Mouse (Mus musculus): ENCODE measurements around the gene Ddhd1. TPM values are rescaled to one million over a fixed set of nuclear protein-coding genes. Genes with fewer than 3 reads are reported as not detected.
"Not testable (repeated sequence)": the region's sequence is repeated elsewhere in the genome, so short reads cannot be mapped to it uniquely, and the experiment has no call there.

The Ddhd1 gene
- polyA plus RNA-seq, 1 experiment from 2014 or later, result 19.5 TPM

DNA sequence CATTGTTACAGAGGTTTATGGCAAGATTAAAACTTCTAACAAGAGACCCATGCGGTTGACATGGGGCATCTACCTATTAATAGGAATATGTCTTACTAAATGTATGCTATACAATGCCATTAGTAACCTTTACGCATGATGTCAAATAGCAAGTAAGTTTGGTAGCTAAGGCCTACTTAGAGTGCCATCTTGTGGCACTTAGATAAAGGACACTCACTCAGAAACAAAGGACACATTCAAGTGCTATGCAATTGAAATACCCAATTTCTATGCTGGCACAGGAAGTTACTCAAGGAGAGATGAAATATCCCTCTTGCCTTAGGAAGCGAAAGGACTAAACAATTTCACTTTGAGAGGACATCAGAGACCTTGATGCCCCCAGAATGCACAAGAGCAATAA lies 55.9 kb downstream of the Ddhd1 start:
- H3K4me3 ChIP-seq, result no peak overlapping the region
- peaks cover 17% of the 10 kb centered on the region; the same call in 1 of the 2 replicates for H3K36me3 ChIP-seq
- no peaks in the 10 kb centered on the region for H3K27me3 ChIP-seq
- H3K9me3 ChIP-seq, result no peaks in the 10 kb centered on the region
- peak; percentile 77 for ATAC-seq (replicated peaks)
- peak overlapping the region; percentile 27; the same call in 1 of the 2 replicates for H3K9ac ChIP-seq (replicated peaks)
- H3K27ac ChIP-seq (replicated peaks), result peak overlapping the region; percentile 28; the same call in 1 of the 2 replicates
- H3K4me1 ChIP-seq, result no peaks in the 10 kb centered on the region
- 58% methylated on average over 3 of the region's 3 CpGs for WGBS
- H3K4me2 ChIP-seq (replicated peaks), result no peak overlapping the region

DNA sequence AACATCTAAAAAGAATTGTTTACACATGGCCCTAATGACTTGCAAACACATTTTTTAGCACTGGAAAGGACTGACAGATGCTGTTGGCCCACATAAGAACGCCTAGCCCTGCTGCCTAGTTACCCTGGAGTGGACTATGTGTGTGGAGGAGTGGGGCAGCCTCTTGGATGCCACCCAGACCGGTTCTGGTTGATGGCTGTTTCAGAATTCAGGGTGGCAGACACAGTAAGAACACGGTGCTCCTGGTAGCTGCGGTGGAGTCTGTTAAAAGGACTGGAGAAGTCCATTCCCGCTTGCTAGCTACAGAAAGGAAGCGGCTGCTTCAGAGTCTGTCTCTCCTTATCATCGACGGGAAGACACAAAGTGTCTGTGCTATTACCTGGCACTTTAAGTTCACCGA lies 57.4 kb downstream of the Ddhd1 start:
- no peak for ATAC-seq (replicated peaks)
- WGBS, result 84% methylated on average over 9 of the region's 9 CpGs
- H3K27me3 ChIP-seq, result no peaks in the 10 kb centered on the region
- no peaks in the 10 kb centered on the region for H3K4me1 ChIP-seq
- H3K9me3 ChIP-seq, result no peaks in the 10 kb centered on the region
- no peak overlapping the region for H3K9ac ChIP-seq (replicated peaks)
- H3K36me3 ChIP-seq, result peaks cover 17% of the 10 kb centered on the region; the same call in 1 of the 2 replicates
- no peak overlapping the region for H3K4me3 ChIP-seq
- 0 out of 2 replicates have a peak overlapping the region, but pooled peaks have one; percentile 6 for H3K27ac ChIP-seq (replicated peaks)
- no peak overlapping the region for H3K4me2 ChIP-seq (replicated peaks)

DNA sequence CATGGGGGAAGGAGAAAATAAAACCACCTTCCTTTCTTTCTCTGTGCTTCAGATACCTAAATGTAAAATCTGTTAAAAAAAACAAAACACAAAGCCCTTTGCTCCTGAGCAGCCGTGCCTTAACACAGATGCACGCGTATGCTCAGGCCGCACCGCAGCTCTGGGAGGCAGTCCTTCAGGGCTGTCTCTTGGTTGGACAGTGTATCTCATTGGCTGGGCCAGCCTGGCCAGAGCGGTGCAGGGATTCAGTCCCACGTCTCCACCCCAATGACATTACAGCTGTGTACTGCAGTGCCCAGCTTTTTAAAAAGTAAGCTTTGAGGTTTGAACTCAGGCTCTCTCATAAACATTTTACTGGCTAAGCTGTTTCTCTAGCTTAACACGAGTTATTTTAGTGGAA lies 60.1 kb downstream of the Ddhd1 start:
- Histone ChIP-seq H3K4me2 (replicated peaks) (no peak overlapping the region), H3K4me1 (no peaks in the 10 kb centered on the region), H3K36me3 (peaks cover 25% of the 10 kb centered on the region), H3K9ac (replicated peaks) (no peak overlapping the region), H3K4me3 (no peak overlapping the region), H3K9me3 (no peaks in the 10 kb centered on the region), H3K27me3 (no peaks in the 10 kb centered on the region), H3K27ac (replicated peaks) (no peak overlapping the region)
- no peak for ATAC-seq (replicated peaks)
- 91% methylated on average over 8 of the region's 8 CpGs for WGBS

DNA sequence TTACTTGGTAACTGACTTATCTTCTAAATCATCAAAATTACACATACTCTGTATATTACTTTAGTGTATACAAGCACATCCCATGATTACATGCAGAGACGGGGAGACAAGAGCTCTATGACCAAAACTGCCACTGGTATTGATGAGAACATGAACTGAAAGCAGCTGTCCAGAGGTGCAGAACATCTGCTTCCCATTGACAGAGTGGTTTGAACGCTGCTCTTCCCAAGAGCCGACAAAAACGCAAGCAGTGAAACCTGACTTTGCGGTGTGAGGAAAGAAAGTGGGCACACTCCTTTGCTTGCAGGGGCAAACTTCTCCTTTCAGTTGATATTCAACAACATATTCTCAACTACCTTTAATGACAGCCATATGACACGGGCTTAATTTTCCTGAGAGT lies 64.7 kb downstream of the Ddhd1 start:
- H3K4me1 ChIP-seq, result no peaks in the 10 kb centered on the region
- H3K27me3 ChIP-seq, result no peaks in the 10 kb centered on the region
- peaks cover 17% of the 10 kb centered on the region for H3K36me3 ChIP-seq
- no peak overlapping the region for H3K4me2 ChIP-seq (replicated peaks)
- H3K9ac ChIP-seq (replicated peaks), result no peak overlapping the region
- no peaks in the 10 kb centered on the region for H3K9me3 ChIP-seq
- H3K4me3 ChIP-seq, result no peak overlapping the region
- 92% methylated on average over 6 of the region's 6 CpGs for WGBS
- H3K27ac ChIP-seq (replicated peaks), result no peak overlapping the region
- ATAC-seq (replicated peaks), result no peak

DNA sequence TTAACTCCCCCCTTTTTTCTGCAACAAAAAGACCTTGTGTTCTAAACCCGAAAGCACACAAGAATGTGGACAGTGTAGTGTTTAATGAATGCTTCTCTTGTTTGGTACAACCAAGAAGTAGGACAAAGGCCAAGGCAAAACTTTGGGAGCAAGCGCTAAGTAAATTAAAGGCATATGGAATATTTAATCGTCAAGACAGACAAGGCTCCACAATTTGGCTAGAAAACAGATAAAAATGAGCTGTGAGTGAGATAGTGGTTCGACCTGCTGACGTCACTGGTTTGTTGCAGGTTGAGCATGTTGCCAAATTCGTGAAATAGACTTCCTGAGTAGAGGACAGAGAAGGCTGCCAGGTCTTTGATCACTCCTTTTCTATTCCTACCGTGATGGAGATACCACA lies 69.5 kb downstream of the Ddhd1 start:
- Histone ChIP-seq H3K36me3 (no peaks in the 10 kb centered on the region), H3K4me1 (no peaks in the 10 kb centered on the region), H3K4me3 (no peak overlapping the region), H3K4me2 (replicated peaks) (no peak overlapping the region), H3K27ac (replicated peaks) (no peak overlapping the region), H3K9me3 (no peaks in the 10 kb centered on the region), H3K9ac (replicated peaks) (no peak overlapping the region), H3K27me3 (no peaks in the 10 kb centered on the region)
- 56% methylated on average over 7 of the region's 7 CpGs for WGBS
- no peak for ATAC-seq (replicated peaks)

- H3K4me3 ChIP-seq, result no peak overlapping the region
- 87% methylated on average over 6 of the region's 6 CpGs for WGBS
These were observed 70.4 kb downstream of the Ddhd1 start for GRCm38 (mm10) chr14:45587536-45587935.

DNA sequence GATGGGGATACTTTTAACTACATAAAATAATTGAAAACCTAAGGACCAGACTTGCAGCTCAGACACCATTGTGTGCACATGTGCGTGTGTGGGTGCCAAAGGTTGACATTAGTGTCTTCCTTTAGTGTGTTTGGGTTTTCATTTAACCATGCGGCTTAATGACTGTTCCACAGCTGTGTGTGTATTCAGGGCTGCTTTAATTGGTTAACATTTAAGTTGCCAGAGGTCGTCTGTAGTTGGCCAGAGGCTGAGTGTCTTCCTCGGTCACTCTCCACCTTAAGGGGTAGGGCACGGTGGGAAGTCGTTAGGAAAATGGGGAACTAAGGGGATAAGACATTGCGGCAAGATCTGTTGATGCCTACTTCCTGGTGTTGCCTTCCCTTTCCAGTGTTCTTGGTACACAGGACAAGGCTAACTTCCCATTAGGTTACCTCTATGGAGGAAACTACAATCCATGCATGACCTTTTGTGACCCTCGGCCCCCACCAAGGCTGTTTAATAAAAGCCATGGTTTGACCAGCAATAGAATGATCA lies 74.4 kb downstream of the Ddhd1 start:
- no peak for ATAC-seq (replicated peaks)
- 67% methylated on average over 8 of the region's 8 CpGs for WGBS
- Histone ChIP-seq H3K9ac (replicated peaks) (no peak overlapping the region), H3K4me2 (replicated peaks) (no peak overlapping the region), H3K9me3 (no peaks in the 10 kb centered on the region), H3K4me1 (no peaks in the 10 kb centered on the region), H3K27ac (replicated peaks) (no peak overlapping the region), H3K4me3 (no peak overlapping the region), H3K27me3 (no peaks in the 10 kb centered on the region), H3K36me3 (no peaks in the 10 kb centered on the region)

More at GRCm38 (mm10) chr14:45587536-45587935, 70.4 kb downstream of the Ddhd1 start:
- H3K9ac ChIP-seq (replicated peaks), result no peak overlapping the region
- no peaks in the 10 kb centered on the region for H3K36me3 ChIP-seq
- H3K4me2 ChIP-seq (replicated peaks), result no peak overlapping the region
- H3K9me3 ChIP-seq, result no peaks in the 10 kb centered on the region
- ATAC-seq (replicated peaks), result no peak
- H3K27me3 ChIP-seq, result no peaks in the 10 kb centered on the region
- H3K27ac ChIP-seq (replicated peaks), result no peak overlapping the region
- no peaks in the 10 kb centered on the region for H3K4me1 ChIP-seq

GRCm38 (mm10) chr14:45580923-45581827 lies 76.8 kb downstream of the Ddhd1 start:
- H3K4me2 ChIP-seq (replicated peaks); H3K4me3 ChIP-seq; H3K4me1 ChIP-seq; H3K9ac ChIP-seq (replicated peaks); H3K27me3 ChIP-seq; H3K27ac ChIP-seq (replicated peaks); H3K9me3 ChIP-seq; H3K36me3 ChIP-seq: not testable (repeated sequence)
- 35% methylated on average over 3 of the region's 3 CpGs for WGBS
- ATAC-seq (replicated peaks), result peak; percentile 69

DNA sequence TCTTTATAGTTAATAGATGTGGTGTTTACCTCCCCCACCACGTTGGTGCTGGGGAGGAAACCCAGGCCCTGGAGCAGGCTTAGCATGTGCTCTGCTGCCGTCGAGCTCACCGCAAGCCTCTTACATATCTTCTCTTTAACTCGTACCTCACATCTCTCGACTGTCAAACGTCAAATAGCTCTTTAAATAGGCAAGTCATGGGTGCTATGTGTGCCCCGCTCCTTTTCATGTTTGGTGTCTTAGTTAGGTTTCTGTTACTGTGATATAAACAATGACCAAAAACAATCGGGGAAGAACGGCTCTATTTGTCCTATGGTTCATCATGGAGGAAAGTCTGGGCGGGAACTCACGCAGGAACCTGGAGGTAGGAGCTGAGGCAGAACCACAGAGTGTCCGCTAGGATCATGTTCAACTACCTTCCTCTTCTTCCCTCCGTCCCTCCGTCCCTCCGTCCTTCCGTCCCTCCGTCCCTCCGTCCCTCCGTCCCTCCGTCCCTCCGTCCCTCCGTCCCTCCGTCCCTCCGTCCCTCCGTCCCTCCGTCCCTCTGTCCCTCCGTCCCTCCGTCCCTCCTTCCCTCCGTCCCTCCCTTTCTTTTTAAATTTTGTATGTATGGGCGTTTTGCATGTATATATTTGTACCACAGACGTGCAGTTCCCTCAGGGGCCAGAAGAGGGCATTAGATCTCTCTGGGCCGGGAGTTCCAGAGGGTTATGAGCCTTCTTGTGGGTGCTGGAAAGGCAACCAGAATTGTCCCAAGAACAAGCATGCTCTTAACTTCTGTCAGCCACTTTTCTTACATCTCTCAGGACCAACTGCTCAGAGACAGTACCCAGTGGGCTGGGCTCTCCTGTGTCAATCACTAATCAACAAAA lies 91.6 kb downstream of the Ddhd1 start:
- H3K9me3 ChIP-seq, result no peaks in the 10 kb centered on the region
- peak overlapping the region; percentile 30 for H3K4me3 ChIP-seq
- 20% methylated on average over 33 of the region's 33 CpGs for WGBS
- H3K4me1 ChIP-seq, result peaks cover 18% of the 10 kb centered on the region
- no peaks in the 10 kb centered on the region for H3K36me3 ChIP-seq
- H3K27me3 ChIP-seq, result no peaks in the 10 kb centered on the region
- peak overlapping the region; percentile 10 for H3K27ac ChIP-seq (replicated peaks)
- no peak overlapping the region for H3K9ac ChIP-seq (replicated peaks)
- peak; percentile 29 for ATAC-seq (replicated peaks)
- H3K4me2 ChIP-seq (replicated peaks), result peak overlapping the region; percentile 46

DNA sequence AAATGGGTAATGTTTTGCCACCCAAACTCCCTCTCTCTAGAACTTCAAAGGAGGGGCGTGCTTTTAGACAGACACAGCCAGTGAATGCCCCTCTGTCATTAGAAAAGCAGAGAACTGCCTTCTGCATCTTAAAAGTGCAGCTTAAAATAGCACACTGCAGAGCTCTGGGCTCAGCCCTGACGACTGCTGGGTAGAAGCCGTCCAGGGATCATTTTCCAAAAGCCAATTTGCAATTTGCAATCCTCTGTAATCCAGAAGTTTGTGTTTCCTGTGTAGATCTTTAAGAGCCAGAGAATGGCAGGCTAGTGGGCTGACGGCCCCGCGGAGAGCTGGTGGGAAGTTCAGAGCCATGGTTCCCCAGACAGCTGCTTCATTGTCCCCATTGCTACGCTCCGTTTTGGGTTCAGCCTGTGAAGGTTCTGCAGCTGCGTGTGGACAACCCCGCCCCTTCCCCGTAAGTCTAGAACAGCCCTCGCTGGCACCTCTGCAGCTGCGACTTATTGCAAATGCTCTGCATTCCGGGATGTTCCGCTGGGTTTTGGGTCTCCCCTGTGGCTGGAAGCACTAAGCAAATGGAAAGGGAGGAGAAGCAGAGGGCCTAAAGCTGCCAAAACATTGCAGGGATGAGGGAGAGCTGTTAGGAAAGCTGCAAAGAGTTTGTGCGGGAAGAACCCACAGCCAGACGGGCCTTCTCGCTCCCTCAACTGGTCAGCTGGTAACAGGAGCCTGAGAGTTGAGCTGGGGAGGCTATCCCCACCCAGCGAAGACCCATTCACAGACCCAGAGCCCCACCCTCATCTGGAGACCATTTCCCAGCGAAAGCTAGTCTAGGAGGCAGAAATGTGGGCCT lies 92.5 kb downstream of the Ddhd1 start:
- ATAC-seq (replicated peaks), result peak; percentile 74
- peak overlapping the region; percentile 10 for H3K27ac ChIP-seq (replicated peaks)
- no peak overlapping the region for H3K9ac ChIP-seq (replicated peaks)
- peaks cover 18% of the 10 kb centered on the region for H3K4me1 ChIP-seq
- no peaks in the 10 kb centered on the region for H3K36me3 ChIP-seq
- H3K27me3 ChIP-seq, result no peaks in the 10 kb centered on the region
- WGBS, result 8% methylated on average over 20 of the region's 20 CpGs
- H3K9me3 ChIP-seq, result no peaks in the 10 kb centered on the region
- peak overlapping the region; percentile 18 for H3K4me3 ChIP-seq
- H3K4me2 ChIP-seq (replicated peaks), result peak overlapping the region; percentile 36

DNA sequence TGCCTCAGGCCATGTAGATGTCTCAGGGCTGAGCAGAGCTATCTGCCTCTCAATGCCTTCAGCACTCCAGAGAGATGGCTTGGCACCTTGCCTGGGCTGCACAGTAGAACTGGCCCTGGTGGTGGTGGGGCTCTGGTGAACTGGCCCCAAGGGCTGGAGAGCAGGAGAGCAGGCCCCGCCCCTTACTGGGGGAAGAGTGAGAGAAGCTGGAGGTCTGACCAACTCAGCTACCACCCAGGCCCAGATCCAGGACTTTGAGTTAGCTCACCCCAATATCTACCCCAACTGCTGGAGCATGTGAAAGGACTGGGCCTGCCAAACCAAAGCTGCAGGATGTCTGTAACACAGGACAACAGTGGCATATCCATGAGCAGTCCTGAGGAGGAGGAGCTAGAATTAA lies 94.4 kb downstream of the Ddhd1 start:
- no peaks in the 10 kb centered on the region for H3K36me3 ChIP-seq
- WGBS, result 91% methylated on average over 1 of the region's 1 CpGs
- peaks cover 18% of the 10 kb centered on the region for H3K4me1 ChIP-seq
- no peak overlapping the region for H3K9ac ChIP-seq (replicated peaks)
- ATAC-seq (replicated peaks), result peak; percentile 33; the same call in 1 of the 2 replicates
- H3K9me3 ChIP-seq, result no peaks in the 10 kb centered on the region
- H3K27ac ChIP-seq (replicated peaks), result no peak overlapping the region
- no peak overlapping the region for H3K4me2 ChIP-seq (replicated peaks)
- H3K4me3 ChIP-seq, result no peak overlapping the region
- H3K27me3 ChIP-seq, result no peaks in the 10 kb centered on the region

Data from forebrain, embryonic 15.5 days (tissue).